Mouse (Mus musculus) small intestine, adult 2 months (tissue): Measurements from ENCODE around the gene Ezh1. TPM values are rescaled to one million over a fixed set of nuclear protein-coding genes. Genes with fewer than 3 reads are reported as not detected.

Experiments used
- H3K27ac ChIP-seq: fragments of 200-500 bp; 2 replicates; pipeline ENCODE4 v1.5.1; 2012; ENCODE audit warnings: low read depth, low read length, control low read depth, inconsistent platforms; ENCODE audit not compliant: insufficient read depth
- H3K27me3 ChIP-seq: fragments of 200-500 bp; 2 replicates; pipeline ENCODE4 v1.6.1; 2012; ENCODE audit warnings: mild to moderate bottlenecking, moderate library complexity, low read length, inconsistent platforms; ENCODE audit not compliant: control insufficient read depth, insufficient read depth
- H3K36me3 ChIP-seq: fragments of 200-500 bp; 2 replicates; pipeline ENCODE4 v1.6.1; 2012; ENCODE audit warnings: mild to moderate bottlenecking, low read length, control low read depth, inconsistent platforms; ENCODE audit not compliant: control insufficient read depth, insufficient read depth
- H3K4me1 ChIP-seq: fragments of 200-500 bp; 2 replicates; pipeline ENCODE4 v1.6.1; 2012; ENCODE audit warnings: low read length, inconsistent platforms, mixed read lengths; ENCODE audit not compliant: control insufficient read depth, insufficient read depth, insufficient read length
- H3K4me3 ChIP-seq: fragments of 200-500 bp; 2 replicates; pipeline ENCODE4 v1.5.1; 2012; ENCODE audit warnings: low read depth, mild to moderate bottlenecking, control low read depth, inconsistent platforms, low read length, moderate library complexity
- CTCF ChIP-seq: fragments of 200-500 bp; IDR thresholded peaks from 2 replicates; pipeline ENCODE4 v1.5.1; 2012; ENCODE audit warnings: low read depth, mild to moderate bottlenecking, control low read depth, inconsistent platforms, low read length, moderate library complexity, mixed read lengths; ENCODE audit not compliant: insufficient replicate concordance, insufficient read length; ENCODE audit errors: extremely low read depth
- POLR2A ChIP-seq: fragments of 200-500 bp; IDR thresholded peaks from 2 replicates; pipeline ENCODE4 v1.6.1; 2012; ENCODE audit warnings: low read depth, mild to moderate bottlenecking, control low read depth, inconsistent platforms, low read length, moderate library complexity
- WGBS: fragments of 180-500 bp; shearing (Covaris S2); methylation state at CpG from one replicate; pipeline ENCODE4 v1.1.7; 2018; 5-methylcytosine and 5-hydroxymethylcytosine counted together
- polyA plus RNA-seq: library from polyadenylated mRNA; depleted of rRNA; stranded (reverse); fragments of >200 nt; gene quantifications from 2 replicates; pipeline ENCODE4 v1.2.3, GENCODE M21; 2012

Gene Ezh1
- polyA plus RNA-seq, 1 experiment: 20.0 TPM

DNA sequence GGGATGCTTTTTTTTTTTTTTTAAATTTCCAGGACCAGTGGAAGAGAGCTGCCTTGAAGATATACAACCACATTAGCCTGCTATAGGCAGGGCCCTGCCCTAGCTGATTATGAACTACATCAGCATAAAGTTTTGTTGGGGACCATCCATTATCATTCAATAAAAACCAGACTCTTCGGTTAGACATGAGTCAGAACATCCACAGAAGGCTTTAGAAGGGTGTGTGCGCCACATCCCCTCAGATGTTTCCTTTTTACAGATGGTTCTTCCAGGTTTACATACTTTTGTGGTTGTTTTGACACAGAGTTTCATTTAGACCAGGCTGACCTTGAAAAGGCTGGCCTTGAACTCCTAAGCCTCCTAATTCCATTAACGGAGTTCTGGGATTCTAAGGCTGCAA is 1.9 kb downstream of the Ezh1 start:
- 62% methylated on average over 3 of the region's 3 CpGs for WGBS
- peaks cover 8% of the 10 kb centered on the region; the same call in 1 of the 2 replicates for H3K4me1 ChIP-seq
- H3K27me3 ChIP-seq: no peaks in the 10 kb centered on the region
- no peak overlapping the region for H3K4me3 ChIP-seq
- H3K27ac ChIP-seq: no peak overlapping the region
- TF ChIP-seq POLR2A (no peak), CTCF (no peak)
- no peaks in the 10 kb centered on the region for H3K36me3 ChIP-seq

DNA sequence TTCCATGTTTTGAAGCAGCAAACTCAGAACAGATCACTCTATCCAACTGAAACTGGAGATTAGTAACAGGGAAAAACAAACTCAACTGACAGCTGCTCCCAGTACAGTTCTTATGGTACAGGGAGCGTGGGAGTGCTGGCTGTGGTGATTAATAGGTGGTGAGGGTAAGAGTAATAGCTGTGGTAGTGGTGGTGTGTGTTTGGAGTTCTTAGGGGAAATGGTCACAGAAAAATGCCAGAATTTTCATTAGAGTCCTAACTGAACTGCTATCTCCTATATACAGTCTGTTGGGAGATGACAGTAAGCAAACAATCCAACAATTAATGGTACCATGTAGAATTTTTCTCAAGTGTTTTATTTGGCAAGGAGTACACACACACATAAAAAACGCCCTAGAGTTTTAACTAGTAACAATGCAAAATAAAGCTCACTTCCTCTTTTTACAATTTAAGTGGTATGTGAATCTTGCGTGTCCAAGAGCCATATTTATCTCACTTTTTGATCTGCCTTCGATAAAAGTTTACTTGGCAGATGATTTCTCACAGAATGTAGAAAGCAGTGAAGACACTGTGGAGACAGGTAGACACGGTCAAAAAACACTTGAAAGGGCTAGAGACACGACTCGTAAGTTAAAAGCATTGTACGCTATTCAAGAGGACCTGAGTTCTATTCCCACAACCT is 4.8 kb downstream of the Ezh1 start:
- TF ChIP-seq POLR2A: no peak
- no peak for TF ChIP-seq CTCF
- Histone ChIP-seq H3K36me3 (peaks cover 17% of the 10 kb centered on the region), H3K27ac (peak overlapping the region; percentile 91), H3K4me1 (peaks cover 6% of the 10 kb centered on the region; the same call in 1 of the 2 replicates), H3K4me3 (no peak overlapping the region), H3K27me3 (no peaks in the 10 kb centered on the region)
- WGBS: 53% methylated on average over 8 of the region's 8 CpGs

DNA sequence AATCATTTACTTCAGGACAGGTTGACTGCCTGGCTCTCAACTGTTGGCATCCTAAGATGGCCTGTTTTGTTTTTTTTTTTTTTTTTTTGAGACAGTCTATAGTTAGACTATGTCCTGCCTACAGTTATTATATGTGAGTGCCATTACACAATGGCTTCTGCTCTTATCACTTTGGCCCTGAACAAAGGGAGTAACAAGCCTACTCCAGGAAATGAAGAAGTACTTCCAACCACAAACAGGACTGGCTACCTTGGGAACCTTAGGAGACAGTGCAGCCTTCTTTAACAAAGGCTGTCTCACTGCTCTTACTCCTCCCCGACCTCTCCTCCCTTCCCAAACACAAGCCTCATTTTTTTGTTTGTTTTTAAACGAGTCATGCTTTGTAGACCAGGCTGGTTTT is 5.4 kb downstream of the Ezh1 start:
- 3% methylated on average over 2 of the region's 2 CpGs for WGBS

DNA sequence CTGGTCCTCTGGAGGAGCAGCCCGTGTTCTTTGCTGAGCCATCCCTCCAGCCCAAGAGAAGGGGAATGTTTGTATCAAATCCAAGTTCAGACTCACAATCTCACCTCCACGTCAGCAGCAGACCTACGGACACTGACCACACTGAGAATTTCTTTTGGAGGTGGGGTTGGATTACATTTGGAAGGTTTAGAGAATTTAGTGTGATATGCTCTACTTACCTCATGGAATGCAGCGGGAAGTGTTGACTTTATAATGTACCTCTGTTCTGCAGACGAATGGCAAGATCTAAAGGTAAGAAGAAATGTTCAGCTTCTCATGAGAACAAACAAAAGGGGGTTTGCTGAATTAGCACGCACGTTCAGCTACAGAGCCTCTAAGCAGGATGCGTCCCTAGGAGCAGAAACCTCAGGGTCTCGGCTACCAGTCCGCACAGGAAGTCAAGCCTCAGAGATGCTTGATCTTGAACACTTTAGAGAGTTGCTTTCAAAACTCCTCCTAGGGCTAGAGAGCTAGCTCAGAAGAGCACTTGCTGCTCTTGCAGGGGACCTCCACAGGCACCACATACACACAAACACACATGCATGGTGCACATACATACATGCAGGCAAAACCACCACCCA is 7.7 kb downstream of the Ezh1 start:
- TF ChIP-seq POLR2A (no peak), CTCF (no peak)
- Histone ChIP-seq H3K4me3 (no peak overlapping the region), H3K36me3 (peaks cover 34% of the 10 kb centered on the region), H3K27me3 (no peaks in the 10 kb centered on the region), H3K27ac (peak overlapping the region; percentile 34; the same call in 1 of the 2 replicates), H3K4me1 (peaks cover 5% of the 10 kb centered on the region; the same call in 1 of the 2 replicates)
- 88% methylated on average over 10 of the region's 10 CpGs for WGBS

More for the DNA sequence above, 5.4 kb downstream of the Ezh1 start:
- peaks cover 5% of the 10 kb centered on the region; the same call in 1 of the 2 replicates for H3K4me1 ChIP-seq
- no peak overlapping the region for H3K4me3 ChIP-seq
- H3K27ac ChIP-seq: peak overlapping the region; percentile 91
- TF ChIP-seq POLR2A (no peak), CTCF (no peak)
- H3K36me3 ChIP-seq: peaks cover 18% of the 10 kb centered on the region
- H3K27me3 ChIP-seq: no peaks in the 10 kb centered on the region

DNA sequence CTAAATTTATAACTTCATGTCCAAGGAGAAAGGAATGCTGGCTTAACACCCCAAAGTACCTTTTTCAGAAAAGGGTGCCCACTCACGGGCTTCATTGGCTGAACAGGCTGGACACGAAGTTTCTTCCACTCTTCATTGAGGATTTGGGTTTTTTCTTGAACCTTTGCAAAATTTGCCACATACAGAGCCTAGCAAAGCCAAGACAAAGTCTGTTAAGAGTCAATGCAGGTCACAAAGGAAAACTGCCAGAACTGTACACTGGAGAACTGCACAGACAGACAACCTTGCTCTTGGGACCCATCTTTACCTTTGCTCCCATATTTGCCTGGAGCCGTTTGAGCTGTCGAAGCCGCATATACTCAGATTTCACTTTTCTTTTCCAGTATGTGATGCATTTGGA is 9.3 kb downstream of the Ezh1 start:
- Histone ChIP-seq H3K4me1 (peaks cover 5% of the 10 kb centered on the region; the same call in 1 of the 2 replicates), H3K27me3 (no peaks in the 10 kb centered on the region), H3K27ac (no peak overlapping the region), H3K4me3 (no peak overlapping the region), H3K36me3 (peaks cover 41% of the 10 kb centered on the region)
- WGBS: 84% methylated on average over 5 of the region's 5 CpGs
- TF ChIP-seq POLR2A: no peak
- TF ChIP-seq CTCF: no peak

DNA sequence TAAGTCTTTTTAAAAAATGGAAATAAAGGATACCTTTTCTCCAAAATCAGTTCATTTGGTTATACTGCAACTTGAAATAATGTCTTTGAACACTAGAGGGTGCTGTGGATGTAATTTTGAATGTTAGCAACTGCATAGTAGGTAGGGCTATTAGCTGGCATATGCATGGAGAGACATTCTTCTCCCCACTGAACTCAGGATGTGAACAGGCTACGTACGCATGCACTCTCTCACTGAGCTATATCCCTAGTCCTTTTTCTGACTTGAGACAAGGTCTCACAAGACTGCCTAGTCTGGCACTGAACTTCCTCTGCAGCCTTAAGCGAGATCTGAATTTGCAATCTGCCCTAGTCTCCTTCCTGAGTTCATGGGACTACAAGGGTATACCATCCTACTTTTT is 14.3 kb downstream of the Ezh1 start:
- no peak overlapping the region for H3K27ac ChIP-seq
- no peaks in the 10 kb centered on the region for H3K4me1 ChIP-seq
- peaks cover 58% of the 10 kb centered on the region for H3K36me3 ChIP-seq
- WGBS: 41% methylated on average over 3 of the region's 3 CpGs
- H3K27me3 ChIP-seq: no peaks in the 10 kb centered on the region
- TF ChIP-seq POLR2A (no peak), CTCF (no peak)
- H3K4me3 ChIP-seq: no peak overlapping the region

DNA sequence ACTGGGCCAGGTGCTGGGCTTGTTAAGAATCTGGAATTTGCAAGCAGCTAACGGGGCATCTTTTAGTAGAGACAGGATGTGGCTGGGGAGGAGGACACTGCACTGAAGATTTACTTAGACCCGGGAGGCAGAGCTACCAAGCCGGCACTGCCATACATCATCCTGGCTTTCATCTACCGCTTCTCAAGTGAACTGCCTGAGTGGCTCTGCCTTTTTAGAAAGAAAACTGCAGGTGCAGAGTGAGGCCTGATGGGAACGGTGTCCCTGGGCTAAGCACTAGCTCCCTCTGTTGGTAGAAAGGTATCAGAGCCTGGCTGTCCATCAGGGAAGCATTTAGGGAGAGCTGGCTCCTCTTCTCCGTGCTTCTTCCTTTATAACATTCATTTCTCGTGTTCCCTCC is 25.3 kb downstream of the Ezh1 start:
- WGBS: 38% methylated on average over 7 of the region's 7 CpGs
- Histone ChIP-seq H3K4me3 (no peak overlapping the region), H3K36me3 (peaks cover 78% of the 10 kb centered on the region), H3K27me3 (no peaks in the 10 kb centered on the region), H3K4me1 (no peaks in the 10 kb centered on the region), H3K27ac (no peak overlapping the region)
- TF ChIP-seq POLR2A (no peak), CTCF (peak; percentile 67; the same call in 1 of the 2 replicates)

DNA sequence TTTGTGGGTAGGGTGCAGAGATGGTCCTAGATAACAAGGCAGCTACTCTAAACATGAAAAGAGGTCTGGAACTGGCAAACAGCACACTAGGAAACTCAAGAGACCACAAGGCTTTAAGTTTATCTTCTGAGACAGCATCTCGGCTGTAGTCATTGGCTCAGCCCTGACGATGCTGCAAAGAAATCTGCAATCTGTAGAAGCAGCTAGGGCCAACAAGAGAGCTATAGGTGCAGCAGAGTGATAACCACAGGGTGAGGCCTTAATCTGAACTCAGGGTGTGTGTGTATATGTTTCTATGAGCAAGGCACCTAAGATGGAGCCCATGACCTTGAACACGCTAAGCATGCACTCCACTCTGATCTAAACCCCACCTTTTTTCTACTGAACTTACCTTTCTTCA is 26.7 kb downstream of the Ezh1 start:
- H3K27me3 ChIP-seq: no peaks in the 10 kb centered on the region
- 81% methylated on average over 3 of the region's 3 CpGs for WGBS
- TF ChIP-seq CTCF (no peak), POLR2A (no peak)
- peaks cover 78% of the 10 kb centered on the region for H3K36me3 ChIP-seq
- H3K27ac ChIP-seq: no peak overlapping the region
- no peak overlapping the region for H3K4me3 ChIP-seq
- no peaks in the 10 kb centered on the region for H3K4me1 ChIP-seq
